Mouse (Mus musculus) B cell, adult 2 months (primary cell): ENCODE data around the gene C1qtnf9.

Experiments used
- DNase-seq, 2 experiments: peaks; one replicate each; pipeline ENCODE4 v3.0.0; 2022

C1qtnf9 gene

DNA sequence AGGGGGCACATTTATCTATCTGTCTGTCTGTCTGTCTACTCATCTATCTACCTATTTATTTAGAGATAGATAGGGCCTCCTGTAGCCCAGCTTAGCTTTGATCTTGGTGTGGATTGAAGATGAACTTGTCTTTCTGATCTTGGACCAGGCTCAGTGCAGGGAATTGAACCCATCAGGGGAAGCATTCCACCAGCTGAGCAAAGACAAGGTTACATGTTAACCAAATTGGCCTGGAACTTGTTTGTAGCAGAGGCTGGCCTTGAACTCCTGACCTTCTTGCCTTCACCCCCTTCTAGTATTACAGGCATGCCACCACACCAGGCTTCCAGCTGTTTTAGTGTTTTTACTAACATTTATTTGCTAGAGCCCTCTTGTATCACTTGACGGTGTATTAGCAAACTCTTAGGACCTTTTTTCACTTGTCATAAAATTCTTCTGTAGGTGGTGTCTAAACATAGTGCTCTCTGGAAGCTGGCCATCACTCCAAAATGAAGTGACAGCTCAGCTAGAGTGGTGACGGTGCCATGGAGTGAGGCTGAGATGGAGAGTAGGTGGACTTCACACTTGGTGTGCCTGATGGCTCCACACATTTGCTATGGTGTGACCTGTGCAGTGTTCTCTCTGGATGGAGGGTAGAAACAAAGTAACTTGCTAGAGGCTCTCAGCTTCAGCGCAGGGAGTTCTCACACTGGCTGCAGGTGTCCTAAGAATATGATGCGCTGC lies 28.8 kb downstream of the C1qtnf9 start:
- no peak for DNase-seq

DNA sequence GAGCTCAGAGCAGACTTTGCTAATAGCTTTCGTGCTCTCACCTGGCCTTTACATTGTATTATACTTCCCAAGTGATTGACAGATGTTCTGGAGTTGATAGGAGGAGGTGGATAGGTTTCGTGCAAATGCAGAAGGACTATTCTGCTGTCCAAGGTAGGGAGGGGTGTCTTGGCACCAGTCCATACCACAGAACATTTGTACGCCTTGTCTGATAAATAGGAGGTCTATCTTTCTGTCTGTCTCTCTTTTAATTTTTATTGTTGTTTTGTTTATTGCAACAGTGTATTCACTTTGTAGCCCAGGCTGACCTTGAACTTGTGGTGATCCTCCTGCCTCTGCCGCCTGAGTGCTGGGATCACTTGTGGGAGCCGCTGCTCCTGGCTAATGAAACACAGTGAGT lies 29.7 kb downstream of the C1qtnf9 start:
- DNase-seq, result no peak

DNA sequence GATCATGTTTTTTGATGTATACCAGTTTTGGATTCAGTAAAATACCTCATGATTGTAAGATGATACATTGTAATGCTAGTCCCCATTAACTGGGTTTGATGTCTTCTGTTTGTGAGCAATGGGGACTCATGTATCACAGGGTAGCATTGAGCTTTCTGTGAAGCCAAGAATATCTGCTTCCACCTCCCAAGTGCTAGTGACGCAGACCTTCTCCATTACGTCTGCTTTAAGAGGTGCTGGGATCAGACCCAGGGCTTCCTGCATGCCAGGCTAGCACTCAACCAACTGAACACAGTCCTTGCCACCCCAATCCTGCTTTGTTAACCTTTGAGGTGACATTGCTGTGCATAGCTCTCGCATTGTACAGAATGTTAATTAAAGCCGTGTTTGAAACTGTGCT lies 30.8 kb downstream of the C1qtnf9 start:
- no peak for DNase-seq

DNA sequence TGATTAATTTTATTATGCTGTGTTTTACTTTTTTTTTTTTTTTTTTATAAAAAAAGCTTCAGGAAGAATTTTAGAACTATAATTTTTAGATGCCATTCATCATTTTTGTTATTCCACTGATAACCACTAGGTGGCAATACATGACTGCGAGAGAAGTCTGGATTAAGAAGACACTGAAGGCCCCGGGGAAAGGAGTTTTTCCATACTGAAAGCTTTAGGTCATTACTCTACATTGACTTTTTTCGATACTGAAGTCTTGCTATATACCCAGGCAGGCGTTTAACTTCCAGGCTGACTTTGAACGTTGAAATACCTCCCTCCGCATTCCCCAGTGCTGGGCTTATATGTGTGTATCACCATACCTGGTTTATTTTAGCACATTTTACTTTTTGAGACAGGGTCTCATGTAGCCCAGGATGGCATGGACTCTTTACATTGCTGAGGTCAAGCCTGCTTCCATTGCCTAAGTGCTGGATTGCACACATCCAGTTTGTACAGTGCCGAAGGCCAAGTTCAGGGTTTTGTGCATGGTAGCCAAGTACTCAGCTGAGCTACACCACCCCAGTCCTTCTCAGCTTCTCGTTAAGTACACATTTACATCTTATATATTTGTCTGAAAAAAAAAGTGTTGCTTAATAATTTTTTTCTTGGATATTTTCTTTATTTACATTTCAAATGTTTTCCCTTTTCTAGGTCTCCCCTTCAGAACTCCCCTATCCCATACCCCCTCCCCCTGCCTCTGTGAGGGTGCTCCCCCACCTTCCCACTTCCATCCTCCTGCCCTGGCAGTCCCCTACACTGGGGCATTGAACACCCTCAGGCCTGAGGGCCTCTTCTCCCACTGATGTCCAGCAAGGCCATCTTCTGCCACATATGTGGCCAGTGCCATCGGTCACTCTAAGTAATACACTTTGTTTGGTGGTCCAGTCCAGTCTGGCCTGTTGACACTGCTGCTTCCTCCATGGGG lies 32.1 kb downstream of the C1qtnf9 start:
- peak; percentile 21 to 32 for DNase-seq

GRCm38 (mm10) chr14:60802026-60802425 lies 34.1 kb downstream of the C1qtnf9 start:
- DNase-seq, result no peak

DNA sequence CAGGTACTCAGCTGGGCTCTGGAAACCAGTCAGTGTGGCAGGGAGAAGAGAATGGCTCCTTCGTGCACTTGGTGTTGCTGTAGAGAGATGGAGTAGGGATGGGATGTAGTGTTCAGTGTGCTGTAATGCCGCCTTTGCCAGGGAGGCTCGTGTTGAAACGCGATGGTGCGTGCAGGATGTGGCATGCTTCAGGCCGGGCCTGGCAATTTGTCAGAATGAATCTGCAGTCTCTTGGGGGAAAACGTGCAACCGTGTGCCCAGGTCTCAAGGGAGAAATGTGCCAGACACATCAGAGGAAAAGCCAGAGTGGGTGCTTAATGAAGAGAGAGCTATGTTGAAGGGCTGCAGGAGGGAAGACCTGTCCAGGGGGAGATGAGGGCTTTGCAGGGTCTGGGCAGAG lies 37.0 kb downstream of the C1qtnf9 start:
- DNase-seq, result no peak

- DNase-seq, result no peak
These were observed 37.9 kb downstream of the C1qtnf9 start for GRCm38 (mm10) chr14:60805871-60806270.

- DNase-seq, result no peak
These were observed 39.0 kb downstream of the C1qtnf9 start for GRCm38 (mm10) chr14:60806891-60807344.

DNA sequence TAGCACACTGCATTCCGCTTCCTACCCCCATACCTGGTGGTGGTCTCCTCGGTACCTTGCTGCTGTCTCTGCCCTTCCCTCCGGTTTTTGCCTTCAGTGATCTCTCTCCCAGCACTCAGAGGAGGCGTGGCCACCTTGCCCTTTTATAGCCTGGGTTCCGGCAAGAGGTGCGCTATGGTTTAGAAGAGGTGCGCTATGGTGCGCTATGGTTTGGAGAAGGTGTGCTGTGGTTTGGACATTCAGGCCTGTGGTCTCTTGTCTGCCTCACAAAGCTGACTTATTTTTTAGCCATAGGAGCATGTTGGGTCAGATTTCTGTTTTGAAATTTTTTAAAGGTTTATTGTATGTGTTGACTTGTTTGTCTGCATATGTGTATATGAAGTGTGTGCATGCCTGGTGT lies 41.9 kb downstream of the C1qtnf9 start:
- DNase-seq, result no peak

- DNase-seq, result no peak
These were observed 43.6 kb downstream of the C1qtnf9 start for GRCm38 (mm10) chr14:60811547-60811946.

DNA sequence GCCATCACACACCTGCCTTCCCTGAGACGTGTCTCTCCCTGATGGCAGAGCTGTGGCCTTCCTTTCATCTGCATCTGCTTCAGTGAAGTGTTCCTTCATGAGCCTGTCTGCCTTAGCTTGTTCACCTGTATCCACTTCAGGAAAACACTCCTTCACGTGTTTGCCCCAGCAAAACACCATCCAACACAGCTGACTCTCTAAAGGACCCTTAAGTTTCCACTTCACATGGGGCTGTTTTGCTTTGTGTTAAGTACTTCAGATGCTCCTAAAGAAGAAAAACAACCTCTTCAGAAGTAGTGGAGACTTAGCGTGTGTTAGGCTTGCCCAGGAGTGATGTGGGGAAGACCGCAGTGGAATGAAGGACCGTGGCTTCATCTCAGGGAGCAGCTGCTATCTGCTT lies 47.2 kb downstream of the C1qtnf9 start:
- no peak for DNase-seq

DNA sequence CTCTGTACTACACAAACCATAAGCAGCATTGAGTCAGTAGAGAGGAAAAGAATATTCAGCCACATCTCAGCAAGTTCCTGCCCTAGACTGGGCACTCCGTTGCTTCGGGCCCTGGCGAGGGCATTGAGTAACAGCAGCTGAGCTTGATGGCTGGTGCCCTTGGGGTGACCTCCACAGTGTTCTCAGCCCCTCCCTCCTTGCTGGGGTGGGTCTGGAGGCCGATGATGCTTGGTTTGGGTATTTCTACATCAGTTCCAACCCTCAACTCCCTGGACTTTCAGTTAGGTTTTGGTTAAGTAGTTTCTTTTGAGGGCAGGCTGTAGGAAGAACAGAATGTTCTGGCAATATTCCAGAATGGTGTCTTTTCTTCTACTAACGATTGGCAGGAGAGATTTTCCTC lies 50.1 kb downstream of the C1qtnf9 start:
- no peak for DNase-seq

- no peak for DNase-seq
These were observed 62.2 kb downstream of the C1qtnf9 start for GRCm38 (mm10) chr14:60830096-60830495.
